Mouse (Mus musculus) lung, adult 2 months (tissue): ENCODE measurements at regions not wholly inside any gene's neighbourhood (a gene's known extent, or its start where the extent isn't known, plus 50 kb on each side); places are given as distances from the start of the nearest gene placed in this dataset.

Source experiments
- DNase-seq: peaks from one replicate; pipeline ENCODE4 v3.0.0; 2022
- H3K4me1 ChIP-seq: fragments of 200-500 bp; 2 replicates; pipeline ENCODE4 v1.6.1; 2011; ENCODE audit warnings: low read length; ENCODE audit not compliant: control insufficient read depth, insufficient read depth
- H3K4me3 ChIP-seq: fragments of 200-500 bp; replicated peaks from 2 replicates; pipeline ENCODE3; 2011; ENCODE audit warnings: low read depth, mild to moderate bottlenecking, control low read depth, low read length; ENCODE audit errors: extremely low read depth
- CTCF ChIP-seq: fragments of 200-500 bp; IDR thresholded peaks from 2 replicates; pipeline ENCODE4 v1.5.1; 2011; ENCODE audit warnings: mild to moderate bottlenecking, low read length, control low read depth; ENCODE audit not compliant: insufficient read depth
- POLR2A ChIP-seq: fragments of 200-500 bp; IDR thresholded peaks from 2 replicates; pipeline ENCODE4 v1.6.1; 2011; ENCODE audit warnings: low read depth, mild to moderate bottlenecking, control low read depth, low read length, borderline replicate concordance; ENCODE audit errors: extremely low read depth
- WGBS: fragments of 180-500 bp; shearing (Covaris S2); methylation state at CpG from one replicate; pipeline ENCODE4 v1.1.7; 2018; 5-methylcytosine and 5-hydroxymethylcytosine counted together

GRCm38 (mm10) chr9:49928041-49928656, 129.4 kb upstream of the Ncam1 start:
- Histone ChIP-seq H3K4me3 (no peak overlapping the region), H3K4me1 (no peaks in the 10 kb centered on the region)
- DNase-seq = no peak
- no peak for TF ChIP-seq POLR2A
- no peak for TF ChIP-seq CTCF
- 64% methylated on average over 3 of the region's 3 CpGs for WGBS

DNA sequence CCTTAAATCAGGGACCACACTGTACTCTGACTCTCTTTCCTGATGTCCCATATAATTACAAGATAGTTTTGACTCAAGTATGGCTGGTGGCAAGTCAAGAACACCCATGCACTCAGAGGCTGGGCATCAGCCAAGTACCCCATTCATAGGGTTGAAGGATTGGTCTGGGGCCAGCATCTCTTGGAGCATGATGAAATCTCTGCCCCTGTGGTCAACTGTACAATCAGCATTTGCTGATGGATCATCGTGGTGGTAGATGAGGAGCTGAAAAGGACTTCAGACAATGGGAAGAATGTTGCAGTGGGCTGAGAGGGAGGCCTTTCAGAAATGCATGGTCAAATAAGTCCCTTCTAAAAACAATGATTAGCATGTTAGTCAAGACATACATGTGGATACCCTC, 128.6 kb upstream of the Ncam1 start:
- TF ChIP-seq POLR2A = no peak
- no peak for TF ChIP-seq CTCF
- 62% methylated on average over 1 of the region's 1 CpGs for WGBS

DNA sequence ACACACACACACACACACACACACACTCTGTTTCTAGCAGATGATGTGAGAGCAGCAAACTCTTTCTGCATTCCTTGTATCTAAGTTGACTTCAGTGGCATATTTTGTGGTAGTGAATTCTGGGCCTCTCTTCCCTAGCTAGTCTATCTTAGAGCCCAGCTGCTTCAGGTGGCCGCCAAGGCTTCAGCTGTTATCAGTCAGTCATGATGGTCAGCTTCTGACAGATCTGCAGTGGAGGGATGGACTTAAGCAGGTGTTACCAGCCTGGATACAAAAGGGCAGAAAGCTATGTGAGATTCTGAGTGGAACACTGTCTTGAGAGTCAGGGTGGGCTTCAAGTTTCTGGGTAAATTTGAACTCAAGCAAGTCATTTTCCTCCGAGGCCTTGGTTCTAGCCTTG, 127.1 kb upstream of the Ncam1 start:
- DNase-seq = no peak
- TF ChIP-seq CTCF = no peak
- no peak for TF ChIP-seq POLR2A
- WGBS = 95% methylated on average over 2 of the region's 2 CpGs
- H3K4me1 ChIP-seq = no peaks in the 10 kb centered on the region
- no peak overlapping the region for H3K4me3 ChIP-seq

More for the DNA sequence above, 128.6 kb upstream of the Ncam1 start:
- DNase-seq = no peak
- Histone ChIP-seq H3K4me3 (no peak overlapping the region), H3K4me1 (no peaks in the 10 kb centered on the region)

DNA sequence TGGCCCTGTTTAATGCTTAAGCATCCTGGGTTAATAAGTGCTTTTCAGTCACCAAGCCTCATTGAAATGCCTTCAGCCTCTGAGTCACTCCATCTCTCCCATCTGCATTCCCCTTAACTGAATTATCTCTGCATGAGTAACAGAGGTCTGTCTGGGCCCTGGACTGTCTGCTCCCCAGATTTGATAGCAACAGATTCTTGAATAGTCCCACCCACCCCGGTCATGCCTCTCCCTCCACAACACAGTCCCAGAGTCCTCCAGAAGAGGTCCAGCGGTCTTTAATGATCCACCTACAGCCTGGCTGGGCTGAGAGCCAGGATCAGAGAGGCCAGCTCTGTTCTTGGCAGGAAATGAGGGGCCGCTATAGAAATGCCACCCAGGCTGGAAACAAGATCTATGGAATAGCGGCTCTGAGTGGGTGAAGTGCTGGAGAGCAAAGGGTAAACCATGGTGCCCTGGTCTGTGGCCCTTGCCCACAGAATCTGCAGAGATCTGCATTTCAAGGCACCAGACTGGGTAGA, 125.3 kb upstream of the Ncam1 start:
- Histone ChIP-seq H3K4me1 (no peaks in the 10 kb centered on the region), H3K4me3 (no peak overlapping the region)
- no peak for DNase-seq
- TF ChIP-seq POLR2A = no peak
- 27% methylated on average over 4 of the region's 4 CpGs for WGBS

DNA sequence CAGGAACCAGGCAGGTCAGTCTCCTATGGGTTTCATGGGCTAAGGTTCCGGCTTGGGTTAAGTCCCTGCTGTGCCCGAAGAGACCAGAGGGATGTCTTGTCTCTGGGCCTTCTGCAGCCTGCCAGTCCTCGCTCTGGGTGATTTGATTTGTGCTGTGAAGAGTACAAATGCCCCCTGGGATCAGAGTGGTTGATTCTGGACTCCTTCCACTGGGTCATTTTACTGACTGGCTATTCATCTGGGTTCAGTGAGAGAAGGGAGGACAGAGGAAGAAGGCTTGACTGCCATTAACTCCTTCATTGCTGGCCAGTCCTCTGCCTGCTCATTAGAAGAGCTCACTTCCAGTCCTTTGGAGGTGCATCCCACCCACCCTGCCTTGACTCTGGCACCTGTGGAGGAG, 124.0 kb upstream of the Ncam1 start:
- no peak for TF ChIP-seq POLR2A
- no peak overlapping the region for H3K4me3 ChIP-seq
- no peaks in the 10 kb centered on the region for H3K4me1 ChIP-seq
- 76% methylated on average over 3 of the region's 3 CpGs for WGBS
- DNase-seq = no peak

DNA sequence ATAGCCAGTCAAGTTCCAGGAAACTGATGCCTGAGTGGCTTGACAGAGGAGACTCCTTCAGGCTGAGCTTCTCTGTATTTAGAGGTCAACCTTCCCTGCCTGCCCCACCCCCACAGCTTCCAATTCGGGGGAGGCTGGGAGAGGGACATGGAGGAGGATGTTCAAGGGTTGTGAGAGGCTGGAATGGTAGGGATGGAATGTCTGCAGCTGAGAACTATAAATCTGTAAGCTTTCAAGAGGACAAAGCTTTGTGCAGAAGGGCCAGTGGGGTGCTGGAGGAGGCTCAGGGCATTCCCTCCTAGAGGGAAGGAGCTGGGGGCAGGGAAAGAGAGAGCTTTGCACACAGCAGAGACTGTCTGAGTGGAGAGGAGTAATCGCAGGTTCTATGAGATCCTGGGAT, 123.4 kb upstream of the Ncam1 start:
- DNase-seq = no peak
- whole genome bisulfite sequencing = 40% methylated on average over 2 of the region's 2 CpGs
- Histone ChIP-seq H3K4me1 (no peaks in the 10 kb centered on the region), H3K4me3 (no peak overlapping the region)
- TF ChIP-seq POLR2A (no peak), CTCF (no peak)

GRCm38 (mm10) chr9:49921306-49921705, 122.6 kb upstream of the Ncam1 start:
- Histone ChIP-seq H3K4me3 (no peak overlapping the region), H3K4me1 (no peaks in the 10 kb centered on the region)
- no peak for TF ChIP-seq POLR2A
- no peak for TF ChIP-seq CTCF
- 64% methylated on average over 3 of the region's 3 CpGs for WGBS
- no peak for DNase-seq

DNA sequence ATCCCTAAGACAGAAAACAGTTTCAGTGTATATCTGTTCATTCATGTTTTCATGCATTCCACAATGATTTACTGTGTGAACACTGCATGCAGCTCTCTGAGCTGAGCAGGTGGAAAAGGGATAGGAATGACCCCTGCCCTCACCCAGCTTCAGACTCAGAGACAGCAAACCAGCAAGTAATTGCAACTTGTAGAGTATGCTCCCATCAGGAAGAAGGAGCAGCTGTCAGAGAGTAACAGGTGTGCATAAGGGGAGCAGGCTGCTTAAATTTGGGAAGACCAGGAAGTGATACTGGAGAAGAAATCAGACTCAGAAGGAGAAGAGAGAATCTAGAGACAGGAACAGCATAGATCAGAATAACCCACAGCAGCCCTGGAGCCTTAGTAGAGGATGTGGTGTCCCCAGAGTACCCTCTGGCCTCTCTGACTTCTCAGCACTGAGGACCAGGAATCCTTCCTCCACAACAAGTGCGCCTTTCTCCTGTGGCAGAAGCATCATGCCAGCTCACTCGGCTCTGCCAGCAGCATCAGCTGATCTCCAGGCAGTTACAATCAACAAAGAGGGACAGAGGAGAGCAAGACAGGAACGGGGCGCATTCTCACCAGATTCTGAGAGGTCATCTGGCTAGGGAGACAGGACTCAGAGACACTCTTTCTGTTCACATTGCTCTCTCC, 116.5 kb upstream of the Ncam1 start:
- Histone ChIP-seq H3K4me3 (no peak overlapping the region), H3K4me1 (no peaks in the 10 kb centered on the region)
- DNase-seq = no peak
- TF ChIP-seq CTCF = no peak
- TF ChIP-seq POLR2A = no peak
- WGBS = 65% methylated on average over 4 of the region's 4 CpGs

GRCm38 (mm10) chr9:49913677-49914076, 115.0 kb upstream of the Ncam1 start:
- TF ChIP-seq CTCF = no peak
- TF ChIP-seq POLR2A = no peak
- 82% methylated on average over 4 of the region's 4 CpGs for WGBS
- H3K4me3 ChIP-seq = no peak overlapping the region
- H3K4me1 ChIP-seq = no peaks in the 10 kb centered on the region
- DNase-seq = no peak

DNA sequence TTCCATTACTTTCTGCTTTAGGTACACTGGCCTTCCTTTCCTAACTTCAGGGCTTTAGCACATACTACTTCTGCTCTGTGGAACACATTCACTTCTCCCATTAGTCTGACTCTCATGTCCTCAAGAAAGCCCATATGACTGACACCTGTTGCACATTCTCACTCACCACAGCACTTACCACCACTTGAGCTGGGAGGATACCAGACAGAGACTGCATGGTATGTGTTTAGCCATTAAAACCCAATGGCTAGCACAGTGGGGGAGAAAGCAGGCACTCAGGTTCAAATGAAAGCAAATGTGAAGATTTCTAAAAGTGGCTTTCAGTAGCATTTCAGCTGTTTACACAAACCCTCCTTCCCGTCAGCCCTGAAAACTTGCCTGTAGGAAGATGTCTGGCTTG, 113.6 kb upstream of the Ncam1 start:
- H3K4me1 ChIP-seq = no peaks in the 10 kb centered on the region
- no peak for DNase-seq
- no peak overlapping the region for H3K4me3 ChIP-seq
- WGBS = 56% methylated on average over 1 of the region's 1 CpGs
- TF ChIP-seq POLR2A = no peak
- TF ChIP-seq CTCF = no peak
